Mouse (Mus musculus): Measurements from ENCODE around the gene Thbs3. TPM values are rescaled to one million over a fixed set of nuclear protein-coding genes. Genes with fewer than 3 reads are reported as not detected.
A peak's percentile ranks its signal among the peaks of the same experiment; 100 is the strongest.

The Thbs3 gene
- total and polyA plus RNA-seq, 3 experiments = 4.3 to 6.1 (median 5.7) TPM

GRCm38 (mm10) chr3:89260211-89260610, 45.2 kb downstream of the Thbs3 start:
- in situ Hi-C loops (cut with MboI; ENCODE audit: low pct_ligation_motif_present, low pct_unique_long_range_greater_than_20kb, low sequenced_read_pairs) (no loop called here), dilution Hi-C loops (cut with MboI; ENCODE audit: extremely low pct_ligation_motif_present, extremely low pct_unique_long_range_greater_than_20kb, low sequenced_read_pairs) (no loop called here)
- Histone ChIP-seq H3K4me3 (replicated peaks in 1 of 3; ENCODE audit: low read depth in 2 of 3, low read length in 2 of 3, poor library complexity in 1 of 3) (no peak overlapping the region), H3K4me2 (ENCODE audit: insufficient read depth, low read depth, poor library complexity, severe bottlenecking) (peak overlapping the region; percentile 81), H3K27me3 (replicated peaks) (peaks cover 3% of the 10 kb centered on the region), H3K9me3 (replicated peaks; ENCODE audit: low read length) (no peaks in the 10 kb centered on the region), H3K27ac (ENCODE audit: insufficient read depth, low read depth) (no peak overlapping the region), H3K9ac (ENCODE audit: insufficient read depth, low read depth) (no peak overlapping the region), H3K4me1 (ENCODE audit: control insufficient read depth in 1 of 2, insufficient read depth in 2 of 2) (peaks cover 6 to 19% of the 10 kb centered on the region in 2 experiments), H3K79me2 (replicated peaks; ENCODE audit: control insufficient read depth, extremely low read depth, insufficient read depth, poor library complexity, severe bottlenecking) (no peaks in the 10 kb centered on the region), H3K36me3 (replicated peaks in 1 of 2; ENCODE audit: control insufficient read depth in 1 of 2, insufficient read depth in 1 of 2, low read length in 1 of 2) (no peaks in the 10 kb centered on the region)
- no peak for TF ChIP-seq POLR2AphosphoS2 (IDR thresholded peaks at IDR 0.05; ENCODE audit: low read depth, low read length)
- no peak for TF ChIP-seq KAT2A (IDR thresholded peaks at IDR 0.05; ENCODE audit: insufficient replicate concordance, low read length)
- TF ChIP-seq NRF1 (IDR thresholded peaks at IDR 0.05; ENCODE audit: low read depth, low read length) = no peak
- TF ChIP-seq IRF4 (IDR thresholded peaks at IDR 0.05; ENCODE audit: low read depth, low read length) = 0 out of 2 replicates have a peak, but pooled peaks have one; percentile 28
- TF ChIP-seq RCOR1 (conservative IDR thresholded peaks at IDR 0.05; ENCODE audit: low read depth, low read length) = no peak
- no peak for TF ChIP-seq UBTF (IDR thresholded peaks at IDR 0.05; ENCODE audit: low read depth, low read length)
- no peak for TF ChIP-seq GABPA (IDR thresholded peaks at IDR 0.05; ENCODE audit: insufficient replicate concordance, low read depth, low read length)
- no peak for TF ChIP-seq MYC (IDR thresholded peaks at IDR 0.05; ENCODE audit: low read depth, low read length)
- TF ChIP-seq NELFE (IDR thresholded peaks at IDR 0.05; ENCODE audit: low read depth, low read length) = no peak
- TF ChIP-seq JUND (conservative IDR thresholded peaks at IDR 0.05; ENCODE audit: low read depth, low read length) = no peak
- peak; percentile 49; the same call in 1 of the 2 replicates for TF ChIP-seq EP300 (IDR thresholded peaks at IDR 0.05; ENCODE audit: low read length)
- no peak for TF ChIP-seq CHD2 (IDR thresholded peaks at IDR 0.05; ENCODE audit: low read length)
- peak; percentile 55; the same call in 1 of the 2 replicates for TF ChIP-seq ZNF384 (IDR thresholded peaks at IDR 0.05; ENCODE audit: low read depth, low read length)
- TF ChIP-seq MAFK (IDR thresholded peaks at IDR 0.05; ENCODE audit: insufficient replicate concordance, low read length) = no peak
- no peak for TF ChIP-seq MAX (IDR thresholded peaks at IDR 0.05; ENCODE audit: low read length)
- TF ChIP-seq ZKSCAN1 (IDR thresholded peaks at IDR 0.05; ENCODE audit: borderline replicate concordance, low read depth, low read length) = no peak
- 0 out of 2 replicates have a peak, but pooled peaks have one; percentile 51 for TF ChIP-seq MAZ (IDR thresholded peaks at IDR 0.05; ENCODE audit: low read depth, low read length)
- TF ChIP-seq ETS1 (conservative IDR thresholded peaks at IDR 0.05; ENCODE audit: low read depth, low read length) = 0 out of 2 replicates have a peak, but pooled peaks have one; percentile 10
- DNase-seq (ENCODE audit: extremely low read depth) = no peak

- Histone ChIP-seq H3K27ac (ENCODE audit: insufficient read depth, low read depth) (no peak overlapping the region), H3K36me3 (replicated peaks in 1 of 2; ENCODE audit: control insufficient read depth in 1 of 2, insufficient read depth in 1 of 2, low read length in 1 of 2) (peaks cover 0 to 1% of the 10 kb centered on the region in 2 experiments), H3K79me2 (replicated peaks; ENCODE audit: control insufficient read depth, extremely low read depth, insufficient read depth, poor library complexity, severe bottlenecking) (peaks cover 2% of the 10 kb centered on the region; the same call in 1 of the 2 replicates), H3K4me3 (replicated peaks in 1 of 3; ENCODE audit: low read depth in 2 of 3, low read length in 2 of 3, poor library complexity in 1 of 3) (no peak overlapping the region), H3K9me3 (replicated peaks; ENCODE audit: low read length) (no peaks in the 10 kb centered on the region), H3K4me1 (ENCODE audit: control insufficient read depth in 1 of 2, insufficient read depth in 2 of 2) (peaks cover 6 to 28% of the 10 kb centered on the region in 2 experiments), H3K4me2 (ENCODE audit: insufficient read depth, low read depth, poor library complexity, severe bottlenecking) (no peak overlapping the region), H3K27me3 (replicated peaks) (peaks cover 5% of the 10 kb centered on the region), H3K9ac (ENCODE audit: insufficient read depth, low read depth) (no peak overlapping the region)
- no peak for DNase-seq (ENCODE audit: extremely low read depth)
- TF ChIP-seq ZKSCAN1 (IDR thresholded peaks at IDR 0.05; ENCODE audit: borderline replicate concordance, low read depth, low read length) = no peak
- TF ChIP-seq MEF2A (IDR thresholded peaks at IDR 0.05; ENCODE audit: borderline replicate concordance, low read depth, low read length) = no peak
- TF ChIP-seq ETS1 (conservative IDR thresholded peaks at IDR 0.05; ENCODE audit: low read depth, low read length) = no peak
- no peak for TF ChIP-seq MAX (IDR thresholded peaks at IDR 0.05; ENCODE audit: low read length)
- TF ChIP-seq E2F4 (IDR thresholded peaks at IDR 0.05; ENCODE audit: insufficient replicate concordance, low read depth, low read length) = no peak
- TF ChIP-seq CHD1 (IDR thresholded peaks at IDR 0.05; ENCODE audit: low read depth, low read length) = no peak
- TF ChIP-seq MYC (IDR thresholded peaks at IDR 0.05; ENCODE audit: low read depth, low read length) = no peak
- no peak for TF ChIP-seq HCFC1 (IDR thresholded peaks at IDR 0.05; ENCODE audit: low read depth, low read length)
- TF ChIP-seq NRF1 (IDR thresholded peaks at IDR 0.05; ENCODE audit: low read depth, low read length) = no peak
- no peak for TF ChIP-seq TCF12 (IDR thresholded peaks at IDR 0.05; ENCODE audit: low read depth, low read length)
- no peak for TF ChIP-seq SMC3 (IDR thresholded peaks at IDR 0.05; ENCODE audit: low read depth, low read length)
- TF ChIP-seq UBTF (IDR thresholded peaks at IDR 0.05; ENCODE audit: low read depth, low read length) = no peak
- TF ChIP-seq TBP (conservative IDR thresholded peaks at IDR 0.05; ENCODE audit: low read depth, low read length) = no peak
- TF ChIP-seq USF1 (IDR thresholded peaks at IDR 0.05; ENCODE audit: low read depth, low read length) = no peak
- dilution Hi-C loops (cut with MboI; ENCODE audit: extremely low pct_ligation_motif_present, extremely low pct_unique_long_range_greater_than_20kb, low sequenced_read_pairs) (no loop called here), in situ Hi-C loops (cut with MboI; ENCODE audit: low pct_ligation_motif_present, low pct_unique_long_range_greater_than_20kb, low sequenced_read_pairs) (no loop called here)
Observed at GRCm38 (mm10) chr3:89262417-89262816, 47.4 kb downstream of the Thbs3 start.

Data from CH12.LX (cell line).